Mouse (Mus musculus): Measurements from ENCODE around the gene Spsb3.

- no peak for TF ChIP-seq CTCF (IDR thresholded peaks at IDR 0.05; ENCODE audit: control insufficient read depth, insufficient read depth, insufficient replicate concordance, low read depth, low read length)
- no peak for TF ChIP-seq POLR2A (IDR thresholded peaks at IDR 0.05; ENCODE audit: control insufficient read depth, low read depth, low read length)
These were observed 43.1 kb downstream of the Spsb3 start for GRCm38 (mm10) chr17:24929506-24929905.

Data from testis, adult 2 months (tissue).